Mouse (Mus musculus) G1E (cell line): ENCODE results near the gene Slc6a1.

ENCODE experiments used
- CTCF ChIP-seq: IDR thresholded peaks from 2 replicates; pipeline ENCODE4 v1.5.1; 2012; ENCODE audit warnings: low read depth, low read length, inconsistent platforms, mixed read lengths
- GATA1 ChIP-seq: IDR thresholded peaks from 2 replicates; pipeline ENCODE4 v1.6.1; 2012; ENCODE audit warnings: borderline replicate concordance, low read length, inconsistent platforms, mixed read lengths
- POLR2AphosphoS5 ChIP-seq: IDR thresholded peaks from 2 replicates; pipeline ENCODE4 v1.6.1; 2012; ENCODE audit warnings: low read depth, low read length, inconsistent platforms; ENCODE audit not compliant: insufficient replicate concordance
- TAL1 ChIP-seq: conservative IDR thresholded peaks from 2 replicates; pipeline ENCODE4 v1.6.1; 2012; ENCODE audit warnings: low read depth, low read length, inconsistent platforms, mixed read lengths

DNA sequence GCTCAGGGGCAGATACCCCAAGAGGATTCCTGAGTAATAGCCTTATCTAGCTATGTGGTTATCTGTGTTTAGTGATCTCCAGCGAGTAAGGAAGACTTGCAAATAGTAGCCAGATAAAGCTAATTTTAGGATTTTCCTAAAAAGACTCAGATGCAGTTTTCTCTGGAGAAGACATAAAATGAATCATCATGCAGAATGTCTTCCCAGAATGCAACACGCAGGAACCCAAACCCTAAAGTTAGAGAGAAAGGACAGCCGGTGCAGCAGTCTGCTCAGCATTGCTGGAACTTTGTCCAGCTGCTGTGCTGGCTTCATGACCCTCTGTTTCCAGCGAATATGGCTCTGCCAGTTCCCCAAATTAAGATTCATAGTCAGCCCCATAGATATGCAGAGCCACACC is 72.2 kb downstream of the Slc6a1 start:
- TF ChIP-seq CTCF, result no peak
- TF ChIP-seq GATA1, result no peak
- no peak for TF ChIP-seq POLR2AphosphoS5
- no peak for TF ChIP-seq TAL1
